Mouse (Mus musculus) lung, postnatal 10 days (tissue): ENCODE results near the gene Tnfaip8l2.
"Not testable (repeated sequence)": the region's sequence is repeated elsewhere in the genome, so short reads cannot be mapped to it uniquely, and the experiment has no call there.

Experiments used
- DNase-seq: peaks from one replicate; pipeline ENCODE4 v3.0.0; 2021

Tnfaip8l2 gene

DNA sequence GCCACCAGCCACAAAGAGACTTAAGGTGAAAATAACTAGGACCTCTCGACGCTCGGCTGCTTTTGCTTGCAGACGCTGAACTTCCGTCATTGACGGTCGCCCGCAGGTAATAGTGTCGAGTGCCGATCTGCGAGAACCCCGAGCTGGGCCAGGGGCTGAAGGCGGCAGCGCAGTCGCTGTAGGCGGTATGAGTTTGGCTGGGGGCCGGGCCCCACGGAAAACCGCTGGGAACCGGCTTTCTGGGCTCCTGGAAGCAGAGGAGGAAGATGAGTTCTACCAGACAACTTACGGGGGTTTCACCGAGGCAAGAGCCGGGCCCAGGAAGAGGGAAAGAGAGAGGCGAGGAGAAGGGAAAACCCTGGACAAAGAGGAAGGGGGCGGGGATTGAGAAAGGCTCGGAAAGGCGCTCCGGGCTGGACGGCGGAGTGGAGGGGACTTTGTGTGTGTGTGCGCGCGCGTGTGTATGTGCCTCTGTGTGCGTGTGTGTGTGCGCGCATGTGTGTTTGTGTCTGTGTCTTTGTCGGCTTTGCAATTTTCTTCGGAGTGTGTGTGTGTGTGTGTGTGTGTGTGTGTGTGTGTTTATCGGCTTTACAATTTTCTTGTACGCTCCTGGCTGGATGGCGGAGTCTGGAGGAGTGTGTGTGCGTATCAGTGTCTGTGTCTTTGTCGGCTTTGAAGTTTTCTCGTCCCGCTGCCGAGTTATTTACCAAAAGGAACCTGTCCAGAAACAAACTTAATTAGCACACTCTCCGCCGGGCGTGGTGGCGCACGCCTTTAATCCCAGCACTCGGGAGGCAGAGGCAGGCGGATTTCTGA lies 31.0 kb downstream of the Tnfaip8l2 start, which contains the start of gene Vps72:
Gene Vps72, plus strand, starts transcription at position 112 of the 816 bp plus-strand sequence.
- DNase-seq = peak; percentile 95

DNA sequence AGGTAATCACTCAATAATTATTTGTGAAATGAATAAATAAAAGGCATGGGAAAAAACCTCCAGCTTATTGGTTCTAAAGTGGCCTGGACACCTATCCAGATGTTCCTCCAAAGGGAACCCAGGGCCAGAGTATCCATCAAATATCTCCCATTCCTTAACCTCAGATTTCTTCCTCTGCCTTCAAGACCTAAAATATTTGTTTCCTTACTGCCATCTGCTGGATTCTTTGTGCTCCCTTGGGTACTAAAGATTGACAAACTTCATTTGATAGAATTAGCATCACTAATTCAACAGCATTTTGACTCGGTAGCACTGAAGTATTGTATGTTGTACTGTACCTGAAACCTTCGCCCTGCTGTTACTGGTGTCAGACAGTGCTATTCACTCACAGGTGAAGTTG lies 34.3 kb downstream of the Tnfaip8l2 start:
- peak; percentile 24 for DNase-seq

DNA sequence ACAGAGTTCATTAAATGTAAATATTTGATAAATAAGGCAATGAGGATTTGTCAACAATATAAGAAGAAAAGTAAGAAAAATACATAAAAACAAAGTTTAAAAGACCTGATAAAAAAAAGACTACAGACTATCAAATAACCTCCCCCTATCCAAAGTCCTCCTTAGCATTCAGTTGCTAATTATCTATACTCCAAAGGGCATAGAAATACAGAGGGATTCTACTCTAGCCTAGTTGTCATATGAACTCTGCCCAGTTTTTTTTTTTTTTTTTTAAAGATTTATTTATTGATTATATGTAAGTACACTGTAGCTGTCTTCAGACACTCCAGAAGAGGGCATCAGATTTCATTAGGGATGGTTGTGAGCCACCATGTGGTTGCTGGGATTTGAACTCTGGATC lies 34.9 kb downstream of the Tnfaip8l2 start:
- DNase-seq = not testable (repeated sequence)

DNA sequence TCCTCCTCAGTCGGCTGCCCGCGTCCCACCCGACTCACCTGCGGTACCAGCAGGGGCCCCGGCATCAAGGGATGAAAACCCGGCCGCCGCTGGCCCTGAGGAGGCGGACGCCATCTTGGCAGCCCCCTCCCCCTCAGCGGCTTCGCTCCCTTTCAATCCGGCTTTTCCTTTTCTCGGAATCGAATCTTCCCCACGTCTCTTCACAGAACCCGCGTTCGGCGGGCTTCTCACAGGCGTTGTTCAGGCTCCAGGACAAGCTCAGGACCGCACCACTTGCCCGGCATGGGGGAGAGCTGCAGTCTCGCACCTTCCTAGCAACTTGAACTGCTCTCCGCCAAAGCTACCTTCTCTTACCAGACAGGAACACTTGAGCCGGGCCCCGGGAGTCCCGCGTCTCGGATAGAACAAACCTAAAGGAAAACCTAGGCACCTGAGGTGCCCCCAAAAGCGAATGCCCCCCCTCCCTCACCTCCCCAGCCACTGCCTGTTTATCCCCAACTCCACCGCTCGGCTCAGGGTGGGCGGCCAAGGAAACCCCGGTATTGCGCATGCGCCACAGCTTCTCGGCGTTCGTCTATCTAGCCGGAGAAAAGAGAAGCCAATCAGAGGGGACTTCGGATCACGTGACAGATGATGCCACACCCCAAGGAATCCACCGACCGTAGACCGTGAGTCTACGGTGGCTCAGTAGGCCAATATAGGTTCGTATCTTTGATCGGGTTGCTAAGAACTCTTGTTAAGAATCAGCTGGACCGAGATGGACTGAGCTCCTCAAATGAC lies 35.6 kb downstream of the Tnfaip8l2 start, which contains the start of gene Pip5k1a:
Gene Pip5k1a, minus strand, starts transcription at position 593 of the 780 bp plus-strand sequence.
- DNase-seq = peak; percentile 98

DNA sequence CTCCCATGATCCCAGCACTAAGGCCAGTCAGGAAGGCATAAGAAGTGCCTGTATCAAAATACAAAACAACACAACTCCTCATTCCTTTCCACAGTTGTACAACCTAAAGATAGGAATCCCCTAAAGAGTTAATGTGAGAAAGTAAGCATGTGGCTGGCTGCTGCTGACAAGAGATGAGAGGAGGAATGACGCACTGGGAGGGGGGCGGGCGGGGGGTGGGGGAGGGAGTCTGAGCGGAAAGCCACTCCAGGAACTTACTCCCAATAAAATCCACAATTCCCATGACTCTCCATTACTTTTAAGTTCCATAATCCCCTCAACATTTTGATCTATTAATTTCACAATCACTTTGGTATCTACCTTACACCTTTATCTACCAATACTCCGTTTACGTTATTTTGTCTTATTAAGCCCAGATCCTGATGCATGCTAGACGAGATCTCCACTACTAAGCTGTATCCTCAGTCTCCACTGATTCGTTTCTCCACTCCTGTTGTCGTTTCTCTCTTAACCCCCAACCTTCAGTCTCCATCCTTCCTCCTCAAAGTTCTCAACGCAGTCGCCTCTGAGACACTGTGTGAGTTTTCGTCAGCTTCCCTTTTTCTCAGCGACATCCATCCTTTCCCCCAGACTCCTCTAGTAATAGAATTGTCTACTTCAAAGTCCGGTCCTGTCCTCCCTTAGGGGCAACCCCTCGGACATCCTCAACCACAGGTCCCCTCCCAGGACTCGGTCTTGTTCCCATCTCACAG lies 36.4 kb downstream of the Tnfaip8l2 start:
- DNase-seq = no peak

DNA sequence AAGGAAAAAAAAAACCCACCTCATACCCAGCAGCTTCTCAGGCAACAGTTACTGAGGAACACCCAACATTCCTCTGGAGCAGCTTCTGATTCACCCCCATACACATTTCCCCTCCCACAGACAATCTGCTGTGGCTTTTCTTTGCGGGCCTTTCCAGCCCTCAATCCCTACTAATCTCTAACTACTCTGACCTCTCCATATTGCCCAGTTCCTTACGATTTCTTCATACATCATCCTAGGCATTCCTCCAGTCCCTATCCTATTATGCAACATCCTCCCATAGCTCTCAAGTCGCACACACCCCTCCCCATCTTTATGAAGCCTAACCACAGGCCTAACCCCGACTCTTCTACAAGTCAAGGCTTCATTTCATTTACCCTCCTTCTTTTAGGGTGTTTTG lies 37.0 kb downstream of the Tnfaip8l2 start:
- DNase-seq = no peak

DNA sequence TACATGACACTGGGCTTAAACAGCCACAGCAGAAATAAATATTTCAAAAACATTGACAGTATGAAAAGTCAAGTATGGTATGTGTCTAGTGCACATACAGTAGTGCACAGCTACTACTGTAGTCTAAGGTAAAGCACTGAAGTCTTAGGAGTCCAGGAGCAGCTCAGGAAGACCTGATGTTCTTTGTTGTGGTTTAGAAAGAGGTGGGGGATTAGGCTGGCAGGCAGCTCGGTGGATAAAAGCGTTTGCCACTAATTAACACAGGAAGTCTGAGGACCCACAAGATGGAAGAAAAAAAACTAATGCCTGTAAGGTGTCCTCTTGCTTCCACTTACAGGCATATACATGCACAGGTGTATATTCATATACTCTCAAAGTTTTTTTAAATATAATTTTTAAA lies 41.3 kb downstream of the Tnfaip8l2 start:
- DNase-seq = no peak
